Mouse (Mus musculus) induced T-regulatory cell, adult 2 months (primary cell): ENCODE measurements around the gene Atl3.
"Not testable (repeated sequence)": the region's sequence is repeated elsewhere in the genome, so short reads cannot be mapped to it uniquely, and the experiment has no call there.

Source experiments
- DNase-seq: peaks from one replicate; pipeline ENCODE4 v3.0.0-alpha.2; 2012; ENCODE audit warnings: low read depth

Gene Atl3

DNA sequence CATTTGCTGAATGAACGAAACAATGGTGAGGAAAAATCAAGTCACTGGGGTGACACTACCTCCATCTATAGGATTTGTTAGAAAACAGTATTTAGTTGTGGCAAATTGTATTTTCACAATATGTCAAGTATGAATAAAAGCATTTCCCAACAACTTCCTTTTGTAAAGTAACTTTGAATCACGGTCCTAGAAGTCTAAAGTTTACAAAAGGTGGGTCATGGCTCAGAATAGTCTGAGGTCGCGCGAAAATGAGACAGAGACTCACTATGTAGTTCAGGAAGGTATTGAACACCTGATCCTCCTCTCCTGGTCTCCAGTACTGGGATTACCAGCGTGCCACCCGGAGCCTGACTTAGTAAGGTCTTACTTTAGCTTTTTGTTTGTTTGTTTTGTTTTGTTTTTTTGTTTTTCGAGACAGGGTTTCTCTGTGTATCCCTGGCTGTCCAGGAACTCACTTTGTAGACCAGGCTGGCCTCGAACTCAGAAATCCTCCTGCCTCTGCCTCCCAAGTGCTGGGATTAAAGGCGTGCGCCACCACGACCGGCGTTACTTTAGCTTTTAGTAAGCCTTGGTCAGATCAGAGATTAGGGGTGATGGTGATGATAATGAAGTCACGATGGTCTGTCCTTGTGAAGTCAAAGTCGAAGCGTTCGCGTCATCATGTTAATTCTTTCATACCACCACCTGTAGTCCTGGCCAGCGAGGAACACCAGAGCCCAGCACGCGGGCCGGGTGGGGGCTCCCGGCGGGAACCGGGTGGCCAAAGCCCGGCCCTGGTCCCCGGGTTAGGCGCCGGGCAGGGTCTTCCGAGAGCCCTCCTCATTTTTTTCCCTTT, at the start of gene Atl3:
Atl3 (plus strand) TSS at position 689 of the 835 bp plus-strand sequence.
- peak; percentile 86 for DNase-seq

DNA sequence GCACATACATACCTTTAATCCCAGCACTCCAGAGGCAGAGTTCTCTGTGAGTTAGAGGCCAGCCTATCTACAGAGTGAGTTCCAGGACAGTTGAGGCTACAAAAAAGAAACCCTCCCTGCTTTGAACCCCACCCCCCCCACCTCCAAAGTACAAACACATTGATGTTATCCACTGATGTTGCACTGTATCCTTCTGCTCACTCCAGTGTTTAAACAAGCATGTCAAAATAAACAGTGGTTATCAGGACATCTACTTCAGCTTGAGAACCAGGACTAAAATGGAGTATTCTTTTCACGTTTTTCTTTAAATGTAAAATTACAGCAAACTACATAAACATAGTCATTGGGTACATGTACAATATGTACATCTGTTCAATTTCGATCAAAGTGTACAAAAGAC, 48.7 kb upstream of the Atl3 start:
- no peak for DNase-seq

DNA sequence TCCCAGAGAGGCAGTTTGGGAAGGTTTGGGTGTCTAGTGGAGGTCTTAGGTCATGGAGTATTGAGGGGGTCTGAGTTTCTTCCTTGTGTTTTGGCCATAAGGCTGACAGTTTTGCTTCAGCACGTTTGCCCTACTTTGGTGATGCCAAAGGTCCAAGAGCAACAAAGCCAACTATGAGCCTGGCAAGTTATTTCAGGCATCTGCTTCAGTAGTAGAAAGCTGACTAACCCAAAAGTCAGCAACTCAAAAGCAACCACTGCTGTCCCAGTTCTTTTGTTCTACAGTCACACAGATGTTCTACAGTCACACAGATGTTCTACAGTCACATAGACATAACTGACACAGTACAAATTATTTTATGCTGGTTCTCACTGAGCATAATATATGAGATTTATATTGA, 48.2 kb upstream of the Atl3 start:
- no peak for DNase-seq

DNA sequence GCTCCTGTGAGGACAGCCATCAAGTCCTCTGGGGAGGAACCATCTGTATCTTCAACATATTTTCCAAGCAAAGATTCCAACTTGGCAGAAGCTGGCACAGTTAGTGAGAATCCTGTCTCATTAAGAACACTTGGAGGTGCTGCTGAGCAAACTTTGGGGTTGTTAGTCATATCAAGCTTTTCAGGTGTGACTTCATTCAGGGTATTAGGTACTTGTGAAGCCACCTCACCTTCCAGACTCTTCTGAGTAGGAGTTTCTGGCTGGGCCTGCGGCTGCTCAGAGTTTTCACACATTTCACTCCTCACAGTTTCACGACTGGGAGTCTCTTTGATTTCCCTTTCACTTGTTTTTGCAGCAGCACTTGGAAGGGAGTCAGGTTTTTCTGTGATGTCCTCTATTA, 37.0 kb upstream of the Atl3 start:
- DNase-seq: peak; percentile 53

DNA sequence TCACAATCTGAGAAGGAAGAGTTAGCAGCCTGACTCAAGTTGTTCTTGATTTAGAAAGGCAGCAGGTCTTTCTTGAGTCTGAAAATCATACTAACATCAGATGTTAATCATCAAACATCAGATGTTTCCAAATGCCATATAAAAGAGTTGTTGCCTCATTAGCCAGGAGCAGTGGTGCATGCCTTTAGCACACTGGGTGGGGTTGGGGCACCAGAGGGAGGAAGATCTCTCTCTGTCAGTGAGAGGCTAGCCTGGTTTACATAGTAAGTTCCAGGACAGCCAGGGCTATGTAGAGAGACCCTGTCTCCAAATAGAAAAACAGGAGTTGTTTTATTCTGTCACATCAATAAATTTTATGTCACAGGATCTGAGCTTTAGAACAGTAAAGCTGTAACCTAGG, 34.9 kb upstream of the Atl3 start:
- no peak for DNase-seq

DNA sequence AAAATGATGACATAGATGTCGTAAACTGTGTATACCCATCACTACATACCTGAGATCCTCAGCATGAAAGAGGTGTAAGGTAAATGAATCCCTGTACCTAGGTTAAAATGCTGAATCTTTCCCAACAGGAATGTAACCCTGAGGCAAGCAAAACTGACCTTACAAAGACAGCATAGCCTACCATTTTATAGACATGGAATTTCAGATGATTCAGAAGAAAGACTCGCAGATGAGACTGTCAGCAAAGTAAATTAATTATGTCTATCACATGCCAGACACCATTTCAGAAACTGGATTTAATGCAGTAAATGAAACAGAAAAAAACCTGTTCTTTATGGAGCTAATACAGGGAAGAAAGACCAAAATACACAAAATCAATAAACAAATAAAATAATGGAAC, 34.5 kb upstream of the Atl3 start:
- DNase-seq: no peak

DNA sequence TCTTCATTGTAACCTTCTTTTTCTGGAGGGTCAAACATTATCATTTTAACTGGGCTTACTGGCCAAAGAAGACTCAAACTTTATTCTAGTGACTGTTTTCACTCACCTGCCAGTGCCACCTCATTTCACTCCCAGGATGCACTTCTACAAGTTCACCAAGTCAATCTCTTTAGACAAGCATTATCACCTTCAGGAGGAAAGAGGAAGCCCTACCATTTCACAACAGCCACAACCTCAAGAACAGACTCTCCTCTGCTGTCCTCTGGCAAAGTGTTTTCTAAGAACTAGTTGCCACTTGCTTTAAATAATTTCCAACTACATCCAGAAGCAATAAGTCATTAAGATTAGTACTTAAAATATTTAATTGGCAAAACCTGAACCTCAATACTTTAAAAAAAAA, 25.9 kb upstream of the Atl3 start:
- no peak for DNase-seq

DNA sequence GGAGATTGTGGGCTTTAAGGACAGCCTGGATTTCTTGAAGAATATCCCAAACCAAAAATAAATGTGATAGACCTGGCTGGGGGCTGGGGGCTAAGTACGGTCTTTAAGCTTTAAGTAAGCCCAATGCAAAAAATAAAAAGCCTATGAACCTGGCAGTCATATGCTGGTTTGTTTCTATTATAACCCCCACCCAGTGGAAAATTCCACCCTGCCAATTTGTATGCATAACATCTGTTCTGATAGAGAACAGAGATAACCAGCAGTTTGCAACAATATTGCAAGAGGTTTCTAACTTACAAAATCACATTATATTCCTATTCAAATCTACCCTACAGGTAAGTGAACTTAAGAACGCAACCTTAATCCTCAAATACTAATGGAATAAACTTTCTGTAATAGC, 23.2 kb upstream of the Atl3 start:
- DNase-seq: no peak

DNA sequence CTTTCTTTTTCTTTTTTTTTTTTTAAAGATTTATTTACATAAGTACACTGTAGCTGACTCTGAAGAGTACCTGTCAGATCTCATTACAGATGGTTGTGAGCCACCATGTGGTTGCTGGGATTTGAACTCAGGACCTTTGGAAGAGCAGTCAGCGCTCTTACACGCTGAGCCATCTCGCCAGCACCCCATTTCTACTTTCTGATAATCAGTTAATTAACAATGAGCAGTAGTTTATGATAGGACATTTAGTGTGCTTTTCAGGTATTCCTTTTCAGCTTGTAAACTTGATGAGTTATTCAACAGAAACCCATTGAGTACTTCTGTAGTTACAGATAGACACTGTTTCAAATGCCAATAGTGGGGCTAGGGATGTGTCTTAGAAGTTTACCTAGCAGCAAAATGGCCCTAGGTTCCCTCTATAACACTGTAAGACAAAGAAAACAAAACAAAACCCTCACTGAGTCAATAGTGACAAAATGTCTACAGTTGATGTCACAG, 14.0 kb upstream of the Atl3 start:
- no peak for DNase-seq

DNA sequence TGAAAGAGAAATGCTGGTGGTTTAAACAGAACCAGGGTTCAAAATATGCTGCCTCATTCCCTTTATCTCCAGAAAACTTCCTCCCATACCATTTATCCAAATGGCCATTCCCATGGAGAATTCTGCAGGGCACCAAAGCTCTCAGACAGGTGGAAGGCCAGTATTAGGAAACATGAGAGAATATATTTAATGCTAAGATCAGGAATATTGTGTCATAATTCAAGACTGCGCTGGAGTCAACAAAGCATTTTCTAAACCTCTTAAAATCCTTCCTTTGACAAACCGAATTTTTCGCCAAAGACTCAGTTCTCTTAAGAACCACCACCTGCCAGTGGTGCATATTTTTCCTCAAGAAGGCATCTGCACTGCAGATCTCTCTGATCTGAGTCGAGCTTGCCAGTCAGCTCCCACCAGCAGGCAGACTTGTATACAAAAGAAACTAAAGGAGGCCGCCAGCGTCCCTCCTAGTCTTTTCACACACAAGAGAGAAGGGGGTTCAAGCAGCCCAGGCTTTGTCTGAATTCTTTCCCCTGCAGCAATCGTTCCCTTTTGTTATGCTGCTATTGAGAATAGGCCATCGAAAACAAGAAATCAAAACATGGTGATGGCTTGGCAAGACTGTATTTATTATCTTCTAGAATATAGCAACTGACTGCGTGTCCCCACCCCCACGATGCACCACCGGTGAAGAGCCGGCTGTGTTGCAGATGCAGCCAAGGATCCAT, 12.1 kb upstream of the Atl3 start:
- peak; percentile 54 for DNase-seq

DNA sequence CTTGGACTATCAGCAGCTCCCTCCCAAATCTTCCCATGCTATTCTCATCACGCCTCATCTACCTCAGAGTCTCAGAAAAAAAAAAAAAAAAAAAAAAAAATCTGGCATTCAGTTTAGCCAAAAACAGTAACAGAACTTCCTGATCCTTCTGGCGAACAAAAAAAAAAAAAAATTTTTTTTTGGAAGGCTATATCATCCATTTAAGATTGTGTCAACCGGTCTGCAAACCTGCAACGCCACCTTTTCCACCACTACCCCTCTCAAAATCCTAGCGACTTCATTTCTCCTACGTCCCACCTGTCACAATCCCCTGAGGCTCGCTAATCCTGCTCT, 11.6 kb upstream of the Atl3 start:
- no peak for DNase-seq

DNA sequence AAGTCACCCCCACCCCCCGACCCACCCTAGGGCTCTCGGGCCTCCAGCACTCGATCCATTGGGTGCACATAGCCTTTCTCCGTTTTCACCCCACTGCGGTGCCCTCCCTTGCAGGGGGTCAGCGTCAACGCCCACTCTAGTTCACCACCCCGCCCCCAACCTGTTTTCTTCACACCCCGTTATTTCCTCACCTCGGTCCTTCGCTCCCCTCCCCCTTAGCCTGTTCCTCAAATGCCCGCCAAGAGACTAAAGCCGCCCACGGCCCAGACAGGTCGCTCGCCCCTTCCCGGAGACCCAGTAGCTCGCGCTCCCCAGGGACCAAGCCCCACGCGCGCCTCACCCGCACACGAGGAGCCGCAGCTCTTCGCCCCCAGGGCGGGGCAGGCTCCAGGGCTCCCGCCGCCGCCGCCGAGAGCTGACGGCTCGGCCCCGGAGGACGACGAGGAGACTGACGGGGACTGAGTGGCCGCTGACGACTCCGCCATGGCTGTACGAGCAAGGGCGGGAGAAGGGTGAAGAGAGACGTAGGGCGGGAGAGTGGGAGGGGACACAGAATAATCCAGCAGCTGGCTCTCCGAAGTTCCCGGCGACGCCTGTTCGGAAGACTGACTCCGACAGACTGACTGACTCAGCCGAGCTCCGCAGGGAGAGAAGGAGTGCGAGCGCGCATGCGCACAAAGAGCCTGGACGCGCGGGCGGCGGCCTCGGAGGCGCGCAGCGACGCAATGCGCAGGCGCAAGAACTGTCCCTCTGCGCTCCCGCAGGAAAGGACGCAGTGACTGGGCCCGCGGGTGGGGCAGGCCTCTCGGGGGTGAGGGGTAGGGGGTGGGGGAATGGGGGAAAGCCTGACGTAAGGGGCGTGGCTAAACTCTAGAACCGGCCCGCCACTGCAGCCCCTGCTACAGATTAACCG, 11.0 kb upstream of the Atl3 start, which contains the start of gene Rtn3:
Rtn3 (minus strand) TSS at position 683 of the 913 bp plus-strand sequence.
- DNase-seq: peak; percentile 98

DNA sequence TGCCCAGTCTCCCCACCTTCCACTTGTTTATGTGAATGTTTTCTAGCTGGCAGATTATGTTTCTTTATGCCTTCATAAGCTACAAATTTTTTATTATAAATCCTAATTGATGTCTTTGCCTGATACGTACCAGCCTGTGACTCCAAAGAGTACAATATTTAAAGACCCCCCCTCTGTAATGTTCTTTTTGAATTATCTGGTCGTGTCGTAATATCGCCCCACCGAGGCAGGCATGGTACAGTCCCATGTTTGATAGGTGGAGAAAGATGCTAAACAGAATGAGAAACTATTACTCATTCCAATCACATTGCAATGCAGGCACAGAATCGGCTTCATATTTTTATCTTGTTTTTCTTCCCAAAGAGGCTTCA, 10.3 kb upstream of the Atl3 start:
- no peak for DNase-seq

DNA sequence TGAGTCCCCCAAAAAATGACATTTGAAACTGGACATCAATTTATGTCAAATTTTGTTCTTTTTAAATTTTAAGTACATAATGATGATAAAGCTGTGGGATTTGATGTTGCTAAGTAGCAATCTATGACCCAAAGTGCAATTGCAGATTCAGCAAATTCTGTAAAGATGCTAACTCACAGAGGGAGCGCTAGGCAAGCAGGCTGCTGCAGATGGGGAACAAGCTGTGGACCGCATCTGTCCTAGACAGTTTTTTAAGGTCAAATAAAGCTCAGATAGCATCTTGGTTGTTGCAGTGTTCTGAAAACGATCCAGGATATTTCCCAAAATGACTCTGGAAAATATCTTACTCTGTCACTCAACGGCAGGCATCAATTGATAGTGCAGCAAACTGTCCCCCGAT, 9.8 kb upstream of the Atl3 start:
- DNase-seq: no peak

DNA sequence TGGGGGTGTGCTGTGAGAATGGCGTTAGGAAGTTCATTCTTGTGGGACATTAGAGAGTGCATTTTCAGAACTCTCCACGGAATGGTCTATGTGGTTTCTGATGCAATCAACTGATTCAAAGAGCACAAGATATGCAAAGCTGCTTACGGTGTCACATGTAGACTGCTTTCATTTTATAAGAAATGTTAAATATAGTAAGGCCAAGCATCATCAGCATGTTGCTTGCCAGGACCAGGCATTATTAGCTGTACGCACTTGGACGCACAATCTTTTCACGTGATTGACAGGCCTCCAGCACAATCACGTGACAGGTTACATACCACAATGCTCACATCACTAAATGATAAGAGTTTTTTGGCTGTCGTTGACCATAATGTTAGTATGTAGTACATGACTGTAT, 6.2 kb upstream of the Atl3 start:
- DNase-seq: no peak

DNA sequence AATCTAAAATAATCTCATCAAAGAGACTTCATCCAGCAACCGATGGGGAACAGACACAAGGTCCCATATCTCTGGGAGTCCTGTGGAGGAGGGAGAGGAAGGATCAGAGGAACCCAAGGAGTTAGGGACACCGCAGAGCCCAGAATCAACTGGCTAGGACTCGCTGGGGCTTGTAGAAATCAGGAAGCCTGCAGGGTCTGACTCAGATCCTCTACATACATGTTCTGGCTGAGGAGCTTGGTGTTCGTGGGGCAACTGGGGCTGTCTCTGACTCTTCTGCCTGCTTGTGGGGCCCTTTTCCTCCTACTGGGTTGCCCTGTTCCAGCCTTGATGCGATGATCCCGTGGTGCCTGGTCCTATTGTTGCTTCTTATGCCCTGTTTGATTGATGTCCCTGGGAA, 1.9 kb upstream of the Atl3 start:
- no peak for DNase-seq

DNA sequence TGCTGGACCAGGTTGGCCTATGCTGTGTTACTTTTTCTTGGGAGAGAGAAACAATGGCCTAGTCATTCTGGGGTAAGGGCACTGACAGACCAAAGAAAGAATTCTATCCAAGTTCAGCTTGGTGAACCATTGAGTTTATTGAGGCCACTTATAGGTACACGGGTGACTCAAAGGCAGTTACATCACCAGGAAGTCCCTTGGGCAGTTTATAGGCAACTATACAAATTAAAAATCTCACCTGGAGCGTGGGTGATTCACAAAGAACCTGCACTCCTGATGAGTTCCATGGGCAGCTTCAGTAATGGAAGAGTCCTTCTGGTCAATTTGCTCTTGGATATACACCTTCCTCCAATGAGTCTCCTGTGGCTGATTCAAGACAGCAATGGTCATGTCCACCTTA, 1.2 kb upstream of the Atl3 start:
- DNase-seq: peak; percentile 25

DNA sequence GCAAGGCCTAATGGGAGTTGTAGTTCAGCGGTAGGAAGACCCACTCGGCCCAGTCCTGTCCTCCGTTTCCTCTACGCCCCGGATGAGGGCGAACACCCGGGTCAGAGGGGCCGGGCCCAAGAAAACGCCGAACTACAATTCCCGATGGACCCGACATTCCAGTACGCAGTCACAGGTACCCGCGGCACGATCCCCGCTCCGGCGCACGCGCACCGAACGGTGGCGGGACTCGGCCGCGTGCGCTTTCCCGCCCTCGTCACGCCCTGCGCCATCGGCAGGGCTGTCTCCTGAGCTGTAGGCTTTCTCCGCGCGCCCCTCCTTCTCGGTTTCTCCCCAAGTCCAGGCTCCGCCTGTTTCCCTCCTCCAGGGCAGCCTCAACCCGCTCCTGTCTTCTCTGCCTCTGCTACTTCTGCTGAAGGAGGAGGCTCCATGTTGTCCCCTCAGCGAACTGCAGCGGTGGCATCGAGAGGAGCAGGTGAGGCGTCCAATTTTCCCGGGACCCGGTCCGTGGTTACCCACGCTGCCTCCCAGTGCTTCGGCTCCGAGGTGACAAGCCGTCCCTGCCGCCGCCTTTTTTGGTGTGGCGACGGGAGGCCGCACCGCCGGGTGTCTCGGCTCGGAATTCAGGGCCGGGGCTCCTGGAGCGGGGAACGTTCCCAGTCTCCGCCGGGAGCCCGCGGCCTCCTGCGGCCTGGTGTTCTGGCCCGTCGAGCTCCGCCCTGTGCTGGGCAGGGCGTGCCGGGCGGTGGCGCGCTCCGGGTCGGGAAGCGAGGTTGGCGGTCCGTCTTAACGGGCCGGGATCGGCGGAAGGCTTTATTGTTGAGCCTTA, 561 bp downstream of the Atl3 start:
- peak; percentile 95 for DNase-seq

DNA sequence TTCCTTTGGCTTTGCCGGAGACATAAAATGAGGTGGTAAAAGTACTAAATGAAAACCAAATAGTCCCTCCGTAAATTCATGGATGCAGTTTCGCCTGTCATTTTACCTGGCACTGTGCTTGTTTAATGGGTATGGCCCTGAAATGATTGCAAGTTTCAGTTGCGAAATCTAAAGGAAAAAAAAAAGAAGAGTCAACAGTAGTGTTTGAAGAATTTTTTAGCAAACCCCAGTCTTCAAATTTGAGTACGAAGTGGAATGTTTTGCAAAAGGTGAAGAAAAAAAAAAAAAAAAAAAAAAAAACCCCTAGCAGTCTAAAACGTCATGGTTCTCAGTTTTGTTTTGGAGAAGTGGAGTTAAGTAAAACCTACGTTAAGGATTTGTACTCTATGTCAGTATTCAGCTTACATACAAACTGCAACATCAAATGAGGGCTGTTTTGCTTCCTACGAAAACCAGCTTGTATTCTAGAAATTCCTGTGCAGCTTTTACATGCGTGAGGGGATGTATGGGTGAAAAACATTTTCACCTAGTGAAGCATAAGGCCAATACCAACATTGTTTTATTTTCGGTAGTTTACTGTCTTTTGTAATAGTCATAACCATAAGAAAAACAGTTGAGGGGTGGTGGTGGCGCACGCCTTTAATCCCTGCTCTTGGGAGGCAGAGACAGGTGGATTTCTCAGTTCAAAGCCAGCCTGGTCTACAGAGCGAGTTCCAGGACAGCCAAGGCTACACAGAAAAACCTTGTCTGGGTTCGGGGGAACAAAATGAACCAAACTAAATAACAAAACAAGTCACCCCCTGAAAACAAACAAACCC, 1.6 kb downstream of the Atl3 start:
- DNase-seq: peak; percentile 80

DNA sequence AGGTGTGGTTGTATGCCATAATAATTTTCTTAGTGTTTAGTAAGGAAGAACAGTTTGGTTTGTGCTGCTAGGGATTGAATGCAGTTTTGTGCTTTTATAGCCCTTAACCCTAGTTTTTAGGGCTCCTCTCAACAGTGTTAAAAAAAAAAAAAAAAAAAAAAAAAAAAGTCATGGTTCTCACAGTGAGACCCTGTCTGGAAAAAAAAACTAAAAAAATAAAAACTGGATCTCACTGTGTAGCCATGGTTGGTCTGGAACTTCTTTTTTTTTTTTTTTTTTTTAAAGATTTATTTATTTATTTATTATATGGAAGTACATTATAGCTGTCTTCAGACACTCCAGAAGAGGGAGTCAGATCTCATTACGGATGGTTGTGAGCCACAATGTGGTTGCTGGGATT, 2.2 kb downstream of the Atl3 start:
- not testable (repeated sequence) for DNase-seq

DNA sequence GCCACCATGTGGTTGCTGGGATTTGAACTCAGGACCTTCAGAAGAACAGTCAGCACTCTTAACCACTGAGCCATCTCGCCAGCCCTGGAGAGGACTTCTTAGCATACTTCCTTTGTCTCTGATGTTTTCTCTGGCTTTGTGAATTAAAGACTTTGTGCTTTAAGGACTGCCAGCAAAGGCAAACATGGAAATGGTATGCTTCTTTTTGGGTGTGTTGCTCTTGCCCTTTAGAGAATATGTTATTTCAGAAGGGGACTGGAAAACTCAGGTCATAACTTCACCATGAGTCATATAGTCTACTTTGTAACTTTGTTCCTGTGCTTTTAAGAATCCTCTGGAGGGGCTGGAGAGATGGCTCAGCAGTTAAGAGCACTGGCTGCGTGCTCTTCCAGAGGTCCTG, 5.0 kb downstream of the Atl3 start:
- DNase-seq: peak; percentile 39
